In the genomic region with DNA sequence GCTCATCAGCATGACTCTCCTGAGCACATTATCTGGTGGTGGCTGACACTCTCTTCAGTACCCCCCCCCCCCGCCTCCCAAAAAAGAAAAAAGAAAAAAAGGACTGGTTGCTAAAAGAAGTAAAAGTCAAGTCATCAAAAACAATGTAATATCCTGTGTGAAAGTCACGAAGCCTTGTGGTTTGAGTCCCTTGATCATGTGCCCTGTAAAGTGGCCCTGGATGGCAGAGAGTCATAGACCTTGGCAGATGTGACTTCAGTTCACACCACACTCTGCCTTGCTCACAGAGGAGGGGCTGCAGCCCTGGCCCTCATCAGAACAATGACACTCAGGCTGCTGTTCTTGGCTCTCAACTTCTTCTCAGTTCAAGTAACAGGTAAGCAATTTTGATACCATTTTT, we compare ENCODE assay signal across 11 mouse cellular contexts. TPM values are rescaled to one million over a fixed set of nuclear protein-coding genes. Genes with fewer than 3 reads are reported as not detected.
DNase-seq lines count a peak whose midpoint lies in the region; ATAC-seq lines count a peak whose summit lies in the region.
"Had no signal": no experiment of that assay in that cellular context is flagged by ENCODE, and none has a peak within 500 bp of the region (broad histone marks: within the 10 kb centered on the region; RNA-seq: fewer than 3 reads in every experiment).

No protein-coding gene starts in this region.

- H3K27me3 ChIP-seq in kidney, embryonic 16.5 days (ENCODE audit: insufficient read depth, low read length): no peaks in the 10 kb centered on the region
- no peaks in the 10 kb centered on the region for H3K27me3 ChIP-seq in kidney, embryonic 14.5 days (ENCODE audit: control insufficient read depth, insufficient read depth, low read length)
- H3K27me3 ChIP-seq: embryonic facial prominence, embryonic 12.5 days had no signal

- DNase-seq in adipocyte (ENCODE audit: low spot score): peak; percentile 26
- peak; percentile 27 for DNase-seq in lung, postnatal 25 days (ENCODE audit: low spot score)
- peak; percentile 90 for DNase-seq in thymus, postnatal 0 days (ENCODE audit: low spot score)
- DNase-seq in retina, embryonic 14.5 days (ENCODE audit: low spot score): no peak
- no peak for DNase-seq in urinary bladder, postnatal 10 days (ENCODE audit: low spot score)
- DNase-seq: forebrain, postnatal 0 days had no signal

- no peak overlapping the region for H3K4me3 ChIP-seq in kidney, embryonic 16.5 days (ENCODE audit: low read length)
- H3K4me3 ChIP-seq in kidney, embryonic 14.5 days (ENCODE audit: low read length): no peak overlapping the region
- H3K4me3 ChIP-seq: embryonic facial prominence, embryonic 12.5 days; hindbrain, embryonic 10.5 days had no signal

- no peak overlapping the region for H3K4me2 ChIP-seq in kidney, embryonic 16.5 days (replicated peaks; ENCODE audit: low read depth, low read length)
- H3K4me2 ChIP-seq in kidney, embryonic 14.5 days (replicated peaks; ENCODE audit: low read depth, low read length): no peak overlapping the region
- H3K4me2 ChIP-seq: embryonic facial prominence, embryonic 12.5 days had no signal

- no peaks in the 10 kb centered on the region for H3K9me3 ChIP-seq in kidney, embryonic 16.5 days (ENCODE audit: low read length)
- H3K9me3 ChIP-seq in kidney, embryonic 14.5 days (ENCODE audit: control insufficient read depth, low read length): no peaks in the 10 kb centered on the region
- H3K9me3 ChIP-seq: embryonic facial prominence, embryonic 12.5 days; hindbrain, embryonic 10.5 days had no signal

- WGBS in kidney, embryonic 16.5 days: 44% methylated on average over 2 of the region's 2 CpGs
- WGBS in kidney, embryonic 14.5 days: 52% methylated on average over 2 of the region's 2 CpGs

- no peak overlapping the region for H3K9ac ChIP-seq in kidney, embryonic 16.5 days (replicated peaks; ENCODE audit: low read length)
- H3K9ac ChIP-seq in kidney, embryonic 14.5 days (ENCODE audit: low read depth, low read length): no peak overlapping the region
- H3K9ac ChIP-seq: embryonic facial prominence, embryonic 12.5 days; forebrain, postnatal 0 days; liver, embryonic 14.5 days had no signal

- 0 out of 2 replicates have a peak overlapping the region, but pooled peaks have one; percentile 24 for H3K27ac ChIP-seq in kidney, embryonic 16.5 days (ENCODE audit: low read length)
- no peak overlapping the region for H3K27ac ChIP-seq in kidney, embryonic 14.5 days (ENCODE audit: low read depth, low read length)
- H3K27ac ChIP-seq: embryonic facial prominence, embryonic 12.5 days; hindbrain, embryonic 10.5 days; liver, embryonic 14.5 days had no signal

- H3K4me1 ChIP-seq in kidney, embryonic 16.5 days (ENCODE audit: insufficient read depth, low read length): peaks cover 10% of the 10 kb centered on the region
- H3K4me1 ChIP-seq in kidney, embryonic 14.5 days (ENCODE audit: control insufficient read depth, insufficient read depth, low read length): no peaks in the 10 kb centered on the region; the same call in 1 of the 2 replicates
- H3K4me1 ChIP-seq: embryonic facial prominence, embryonic 12.5 days; hindbrain, embryonic 10.5 days had no signal

- no peak for ATAC-seq in kidney, embryonic 16.5 days (ENCODE audit: low FRiP score, low TSS enrichment)
- no peak for ATAC-seq in kidney, embryonic 14.5 days (ENCODE audit: low FRiP score, low TSS enrichment)
- ATAC-seq: forebrain, postnatal 0 days had no signal

- no peaks in the 10 kb centered on the region for H3K36me3 ChIP-seq in kidney, embryonic 16.5 days (ENCODE audit: insufficient read depth, low read length)
- no peaks in the 10 kb centered on the region for H3K36me3 ChIP-seq in kidney, embryonic 14.5 days (ENCODE audit: control insufficient read depth, insufficient read depth, low read length)
- H3K36me3 ChIP-seq: embryonic facial prominence, embryonic 12.5 days; hindbrain, embryonic 10.5 days had no signal

RNA-seq across cellular contexts. Expression of a gene that starts 29.6 kb away (rescaled TPM):
- 0.17 and 0.24 TPM in 2 replicates for polyA plus RNA-seq in kidney, embryonic 16.5 days (2015; fragmentation: Nextera tagmentation; extraction: Ambion mirVana)
- 0.16 and 0.33 TPM in 2 replicates for polyA plus RNA-seq in kidney, embryonic 14.5 days (2014; fragmentation: Nextera tagmentation; extraction: Ambion mirVana)
- 94.5 and 103 TPM in 2 replicates for polyA plus RNA-seq in thymus, postnatal 0 days (2015; fragmentation: Nextera tagmentation; extraction: Ambion mirVana)

Comparison
In these comparisons a context has a peak if more than half of its experiments do, and no peak if none do; other contexts are left out.
1. DNase-seq: peak in adipocyte (single experiment), lung, postnatal 25 days (single experiment) and thymus, postnatal 0 days (single experiment); none in retina, embryonic 14.5 days (single experiment) and urinary bladder, postnatal 10 days (single experiment).
2. RNA of a gene that starts 29.6 kb away (polyA plus RNA-seq): 94.5 to 103 TPM in thymus, postnatal 0 days; 0.17 to 0.24 TPM in kidney, embryonic 16.5 days and 0.16 to 0.33 TPM in kidney, embryonic 14.5 days; every median in the first group is over 10 times any median in the second.